Mouse (Mus musculus) retina, embryonic 14.5 days (tissue): ENCODE data around the gene Ccdc88c.

ENCODE experiments used
- DNase-seq: peaks from one replicate; pipeline ENCODE4 v3.0.0-alpha.2; 2015; ENCODE audit warnings: low spot score

Ccdc88c gene

GRCm38 (mm10) chr12:100877936-100878335 is 150.9 kb downstream of the Ccdc88c start:
- no peak for DNase-seq

DNA sequence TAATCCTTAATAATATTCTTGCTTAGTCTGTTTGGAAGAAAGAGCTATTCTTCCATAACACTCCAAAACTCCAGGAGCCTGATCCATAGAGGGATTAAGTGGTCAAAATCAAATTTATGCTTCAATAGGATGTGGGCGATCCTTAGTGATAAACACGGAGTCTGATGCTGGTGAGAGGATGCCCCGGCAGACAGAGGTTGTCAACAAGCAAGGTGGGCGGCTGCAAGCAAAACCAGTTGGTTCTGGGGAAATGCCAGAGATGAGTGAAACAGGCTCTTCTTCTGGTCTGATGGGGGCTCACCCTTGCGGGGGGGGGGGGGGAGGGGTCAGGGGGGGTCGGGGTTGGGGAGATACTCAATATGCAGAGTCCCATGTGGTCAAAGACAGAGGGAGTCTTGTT is 152.9 kb downstream of the Ccdc88c start:
- DNase-seq: no peak

DNA sequence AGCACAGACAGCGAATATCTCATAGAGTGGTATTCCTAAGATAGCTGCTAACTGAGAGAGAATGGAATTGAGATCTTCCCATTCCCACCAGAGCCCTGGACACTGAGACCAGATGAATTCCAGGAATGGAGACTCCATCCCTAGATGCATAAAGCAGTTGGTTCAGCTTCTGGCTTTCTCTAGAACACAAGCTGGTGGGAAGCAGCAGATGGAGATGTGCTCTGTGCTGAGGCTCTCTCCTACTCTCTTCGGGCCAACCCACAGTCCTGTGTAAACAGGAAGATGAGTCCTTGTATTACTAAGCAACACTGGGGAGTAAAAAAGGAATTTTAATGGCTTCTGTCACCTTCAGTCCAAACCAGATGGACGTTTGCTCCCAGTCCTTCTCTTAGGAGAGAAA is 153.3 kb downstream of the Ccdc88c start:
- DNase-seq: no peak

DNA sequence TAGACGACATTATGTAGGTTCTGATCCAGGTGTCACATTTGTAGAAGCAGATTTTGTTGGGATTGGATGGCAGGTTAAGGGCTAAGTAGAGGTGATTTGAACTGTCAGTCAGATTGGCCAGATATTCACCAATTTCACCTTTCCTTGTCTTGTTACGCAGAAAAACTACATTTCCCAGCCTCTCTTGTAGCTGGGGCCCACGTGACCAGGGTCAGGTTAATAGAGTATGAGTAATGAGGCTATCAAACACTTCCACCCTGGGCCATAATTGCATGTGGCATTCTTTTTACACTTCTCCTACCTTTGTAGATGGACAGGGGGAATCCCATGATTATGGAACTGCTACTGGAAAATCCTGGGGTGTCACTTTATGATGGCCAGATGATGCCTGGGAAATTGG is 155.2 kb downstream of the Ccdc88c start:
- no peak for DNase-seq

- no peak for DNase-seq
Observed at GRCm38 (mm10) chr12:100871841-100872240, 157.0 kb downstream of the Ccdc88c start.

DNA sequence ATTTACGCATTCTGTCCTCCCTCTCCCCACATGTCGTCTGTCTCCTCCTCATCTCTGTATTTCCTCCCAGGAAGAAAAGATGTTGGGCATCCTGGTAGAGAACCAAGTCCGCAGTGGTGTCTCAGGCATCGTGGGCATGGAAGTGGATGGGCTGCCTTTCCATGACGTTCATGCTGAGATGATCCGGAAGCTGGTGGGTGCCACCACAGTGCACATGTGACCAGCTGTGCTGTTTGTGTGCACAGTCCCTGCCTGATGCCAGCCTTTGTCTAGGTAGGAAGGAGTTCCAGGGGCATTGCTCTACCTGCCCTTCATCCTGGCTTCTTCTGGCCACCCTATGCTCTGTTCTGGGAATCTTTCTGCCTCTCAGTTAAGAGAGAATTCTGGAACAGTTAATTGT is 157.6 kb downstream of the Ccdc88c start:
- no peak for DNase-seq

- DNase-seq: no peak
Observed at GRCm38 (mm10) chr12:100868049-100868622, 160.7 kb downstream of the Ccdc88c start.

DNA sequence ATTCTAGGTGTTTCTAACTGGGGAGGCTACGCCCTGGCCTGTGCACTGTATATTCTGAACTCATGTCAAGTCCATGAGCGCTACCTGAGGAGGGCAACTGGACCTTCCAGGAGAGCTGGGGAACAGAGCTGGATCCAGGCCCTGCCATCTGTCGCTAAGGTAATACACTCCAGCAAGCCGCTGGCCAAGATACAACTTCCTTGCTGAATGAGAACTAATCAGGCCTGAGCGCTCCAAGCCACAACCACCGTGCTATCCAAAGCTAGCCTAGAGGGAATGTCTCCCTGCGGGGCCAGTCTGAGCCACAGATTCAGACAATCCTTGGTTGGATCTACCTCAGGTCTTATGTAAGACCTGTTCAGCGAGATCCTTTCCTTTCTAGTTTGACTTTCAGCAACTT is 161.8 kb downstream of the Ccdc88c start:
- DNase-seq: no peak

- peak; percentile 35 for DNase-seq
Observed at GRCm38 (mm10) chr12:100865509-100866078, 163.3 kb downstream of the Ccdc88c start.

GRCm38 (mm10) chr12:100865072-100865471 is 163.8 kb downstream of the Ccdc88c start:
- DNase-seq: no peak

DNA sequence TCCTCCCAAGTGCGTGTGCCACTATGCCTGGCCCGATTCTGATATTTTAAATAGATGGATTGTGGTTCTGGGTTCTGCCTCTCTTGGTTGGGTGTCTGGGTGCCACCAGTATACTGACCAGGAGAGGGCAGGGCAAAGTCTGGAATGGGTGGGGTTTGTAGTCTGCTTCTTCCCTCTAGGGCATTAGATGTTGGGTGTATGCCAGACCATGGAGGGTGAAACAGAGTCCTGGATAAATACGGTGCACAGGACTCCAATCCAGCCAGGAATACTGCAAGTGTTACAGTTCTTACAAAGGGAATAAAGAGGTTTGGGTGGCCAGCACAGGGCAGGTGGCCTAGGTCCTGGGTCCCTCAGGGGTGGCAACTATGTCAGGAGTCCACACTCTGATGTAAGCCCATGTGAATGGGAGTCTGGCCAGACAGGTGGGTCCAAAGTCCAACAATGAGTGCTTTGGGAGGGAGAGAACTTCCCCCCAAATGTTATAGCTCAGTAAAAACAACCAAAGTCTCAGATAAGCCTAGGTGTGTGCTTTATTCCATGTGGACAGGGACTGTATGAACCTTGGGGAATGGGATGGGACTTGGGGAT is 165.9 kb downstream of the Ccdc88c start:
- DNase-seq: no peak

GRCm38 (mm10) chr12:100862272-100862671 is 166.6 kb downstream of the Ccdc88c start:
- DNase-seq: no peak
